Mouse (Mus musculus): ENCODE results near the gene Creb3l2.

- TF ChIP-seq CTCF (IDR thresholded peaks at IDR 0.05; ENCODE audit: insufficient read depth, low read length) = no peak
- no peak for TF ChIP-seq POLR2A (IDR thresholded peaks at IDR 0.05; ENCODE audit: borderline replicate concordance, extremely low read depth, low read depth, low read length)
Measured at GRCm38 (mm10) chr6:37327519-37327918, 114.4 kb downstream of the Creb3l2 start.
